Mouse (Mus musculus) splenic B cell, adult 2 months (primary cell): ENCODE results near the gene Gja5.

Source experiments
- DNase-seq: peaks from one replicate; pipeline ENCODE4 v3.0.0-alpha.2; 2011; ENCODE audit warnings: low read depth, low spot score
- H3K27me3 ChIP-seq: 2 replicates; pipeline ENCODE4 v1.6.1; 2012; ENCODE audit warnings: mild to moderate bottlenecking, low read length, moderate library complexity, mixed read lengths; ENCODE audit not compliant: control insufficient read depth, poor library complexity, insufficient read depth, severe bottlenecking
- H3K36me3 ChIP-seq: 2 replicates; pipeline ENCODE4 v1.6.1; 2012; ENCODE audit warnings: mild to moderate bottlenecking, low read length, moderate library complexity, mixed read lengths; ENCODE audit not compliant: control insufficient read depth, poor library complexity, insufficient read depth, severe bottlenecking

Gja5 gene

GRCm38 (mm10) chr3:96902336-96902999 lies 2.0 kb upstream of the Gja5 start:
- H3K36me3 ChIP-seq, result no peaks in the 10 kb centered on the region
- DNase-seq, result no peak

DNA sequence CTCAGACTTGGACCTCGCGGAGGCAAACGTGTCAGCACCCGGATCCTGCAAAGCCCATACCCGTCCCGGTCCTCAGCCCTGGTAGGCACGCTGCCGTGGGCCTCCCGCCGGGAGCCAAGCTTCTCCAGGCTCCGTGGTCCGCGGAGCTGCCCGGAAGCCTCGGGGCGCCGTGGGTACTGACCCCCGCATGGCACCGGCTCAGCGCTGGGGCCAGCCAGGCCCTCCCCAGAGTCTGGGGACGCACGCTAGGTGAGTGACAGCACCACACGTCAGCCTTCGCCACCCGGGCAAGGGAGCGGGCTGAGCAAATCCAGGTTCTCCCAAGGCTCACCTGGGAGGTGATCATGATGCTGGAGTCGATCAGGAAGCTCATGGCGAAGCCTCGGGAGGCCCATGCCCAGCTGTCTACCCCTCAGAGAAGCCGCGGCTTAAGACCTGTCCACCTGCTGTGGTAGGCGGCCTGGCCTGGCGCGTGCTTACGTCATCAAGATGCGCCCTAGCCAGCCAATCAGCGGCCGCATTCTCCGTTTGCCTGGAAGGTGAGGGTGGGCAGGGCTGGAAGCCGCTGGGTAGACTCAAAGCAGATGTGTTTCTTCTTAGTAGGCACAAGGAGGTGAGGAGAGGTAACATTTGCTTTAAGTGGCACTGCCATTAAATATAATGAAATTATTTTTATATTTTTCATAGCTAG lies 503 bp downstream of the Gja5 start, which contains the start of gene Gpr89:
Gpr89 (minus strand) TSS at position 496 of the 691 bp plus-strand sequence.
- H3K36me3 ChIP-seq, result no peaks in the 10 kb centered on the region
- peak; percentile 94 for DNase-seq
- H3K27me3 ChIP-seq, result no peaks in the 10 kb centered on the region

More at GRCm38 (mm10) chr3:96902336-96902999, 2.0 kb upstream of the Gja5 start:
- H3K27me3 ChIP-seq, result no peaks in the 10 kb centered on the region

DNA sequence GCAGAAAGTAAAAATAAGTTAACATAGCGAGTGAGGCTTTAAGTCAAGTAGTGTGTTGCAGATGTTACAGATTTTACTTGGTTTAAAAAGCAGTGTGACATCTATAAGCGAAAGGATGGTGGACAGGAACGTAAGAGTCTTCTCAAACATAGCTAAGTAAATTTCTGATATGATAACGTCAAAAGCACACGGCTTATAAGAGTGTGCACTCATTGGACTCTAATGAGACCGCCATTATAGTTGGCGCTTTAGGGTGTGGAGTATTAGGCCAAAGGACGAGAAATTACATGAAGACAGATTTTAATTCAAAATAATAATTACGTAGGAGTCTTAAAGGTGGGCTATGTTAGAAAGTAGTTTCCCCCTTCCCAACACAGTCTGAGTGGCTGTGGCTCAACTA lies 1.1 kb downstream of the Gja5 start:
- no peaks in the 10 kb centered on the region for H3K36me3 ChIP-seq
- no peaks in the 10 kb centered on the region; the same call in 1 of the 2 replicates for H3K27me3 ChIP-seq
- no peak for DNase-seq

DNA sequence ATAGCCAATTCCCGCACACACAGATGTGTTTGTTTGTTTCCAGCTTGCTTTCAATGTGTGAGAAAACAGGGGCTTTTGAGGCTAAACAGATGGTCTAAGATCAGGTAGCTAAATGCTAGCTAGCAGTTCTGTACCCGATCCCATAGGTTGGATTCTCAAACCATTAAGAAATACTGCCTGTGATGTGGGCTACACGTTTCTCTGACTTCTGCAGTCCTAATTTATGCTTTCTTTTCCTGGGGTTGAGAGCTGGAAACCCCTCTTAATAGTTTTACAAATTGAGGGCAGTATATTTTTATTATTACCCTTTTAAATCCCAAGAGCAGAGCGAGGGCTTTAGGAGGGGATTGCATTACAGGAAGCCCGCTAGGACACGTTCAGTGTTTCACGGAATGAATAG lies 16.5 kb downstream of the Gja5 start:
- no peak for DNase-seq
- H3K27me3 ChIP-seq, result no peaks in the 10 kb centered on the region
- no peaks in the 10 kb centered on the region for H3K36me3 ChIP-seq

- H3K36me3 ChIP-seq, result no peaks in the 10 kb centered on the region
- DNase-seq, result no peak
Observed at GRCm38 (mm10) chr3:96924631-96925030, 20.1 kb downstream of the Gja5 start.

GRCm38 (mm10) chr3:96925920-96926319 lies 21.4 kb downstream of the Gja5 start, which contains the start of gene Gja8:
Gene Gja8, minus strand, starts transcription at chr3:96926020.
- H3K27me3 ChIP-seq, result no peaks in the 10 kb centered on the region
- no peaks in the 10 kb centered on the region for H3K36me3 ChIP-seq
- DNase-seq, result no peak

More at GRCm38 (mm10) chr3:96924631-96925030, 20.1 kb downstream of the Gja5 start:
- H3K27me3 ChIP-seq, result no peaks in the 10 kb centered on the region

DNA sequence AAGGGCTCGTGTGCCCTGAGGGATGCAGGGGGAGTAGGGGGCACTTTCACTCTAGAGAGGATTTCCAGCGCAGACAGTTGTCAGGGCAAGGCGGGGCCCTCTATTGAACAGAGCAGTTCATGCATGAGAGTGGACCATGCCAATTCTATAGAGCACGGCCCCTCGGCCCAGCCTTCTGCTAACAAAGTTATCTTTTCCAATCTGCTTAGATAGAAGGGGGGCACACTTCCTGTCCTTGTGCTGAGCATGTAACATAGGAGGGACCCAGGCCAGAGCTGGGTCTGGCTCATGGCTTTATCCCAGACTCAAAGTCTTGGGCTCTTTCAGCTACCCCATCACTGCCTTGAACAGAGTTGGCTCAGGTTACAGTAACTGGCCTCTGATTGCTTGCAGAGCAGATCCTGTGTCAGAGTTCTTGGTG lies 26.8 kb downstream of the Gja5 start:
- Histone ChIP-seq H3K36me3 (no peaks in the 10 kb centered on the region), H3K27me3 (no peaks in the 10 kb centered on the region)

DNA sequence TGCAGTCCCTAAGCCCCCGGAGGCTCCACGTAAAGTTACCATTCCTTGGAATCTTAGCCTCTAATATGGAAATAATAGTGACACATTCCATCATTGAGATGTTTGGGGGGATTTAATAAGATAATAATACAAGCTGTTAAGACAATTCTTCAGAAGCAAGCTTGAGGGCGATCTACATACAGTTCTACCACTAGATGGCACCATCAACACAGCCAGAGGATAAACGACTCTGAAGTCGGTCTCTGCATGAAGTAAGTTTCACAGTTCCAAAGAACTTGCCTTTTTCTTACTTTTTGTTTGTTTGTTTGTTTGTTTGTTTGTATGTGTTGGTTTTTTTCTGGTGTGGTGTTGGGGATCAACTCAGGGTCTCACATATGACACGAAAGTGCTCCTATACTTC lies 31.7 kb downstream of the Gja5 start:
- Histone ChIP-seq H3K27me3 (no peaks in the 10 kb centered on the region), H3K36me3 (no peaks in the 10 kb centered on the region)
- DNase-seq, result peak; percentile 77

More for the DNA sequence above, 26.8 kb downstream of the Gja5 start:
- no peak for DNase-seq

- no peaks in the 10 kb centered on the region for H3K36me3 ChIP-seq
- H3K27me3 ChIP-seq, result no peaks in the 10 kb centered on the region
- DNase-seq, result no peak
Observed at GRCm38 (mm10) chr3:96937606-96938005, 33.1 kb downstream of the Gja5 start.

- DNase-seq, result peak; percentile 75
- H3K27me3 ChIP-seq, result no peaks in the 10 kb centered on the region
- H3K36me3 ChIP-seq, result no peaks in the 10 kb centered on the region
Observed at GRCm38 (mm10) chr3:96938738-96939137, 34.2 kb downstream of the Gja5 start.

DNA sequence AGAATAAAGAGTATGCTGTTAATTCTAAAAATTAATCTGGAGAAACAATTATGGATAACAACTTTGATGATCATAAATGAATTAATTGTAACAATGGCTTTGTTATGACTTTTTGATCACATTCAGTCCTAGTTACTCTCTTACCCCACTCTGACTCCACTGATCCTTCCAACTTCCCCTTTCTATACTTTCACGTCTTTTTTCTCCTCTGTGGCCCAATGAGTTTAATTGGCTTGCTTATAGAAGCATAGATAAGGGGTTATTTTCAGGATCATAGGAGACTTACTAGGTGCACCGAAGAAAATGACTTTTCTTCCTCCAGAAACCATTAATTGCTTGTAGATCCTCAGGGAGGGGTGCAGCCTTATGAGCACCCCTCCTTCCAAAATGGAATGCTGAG lies 38.2 kb downstream of the Gja5 start:
- no peak for DNase-seq
- Histone ChIP-seq H3K36me3 (no peaks in the 10 kb centered on the region), H3K27me3 (no peaks in the 10 kb centered on the region)

DNA sequence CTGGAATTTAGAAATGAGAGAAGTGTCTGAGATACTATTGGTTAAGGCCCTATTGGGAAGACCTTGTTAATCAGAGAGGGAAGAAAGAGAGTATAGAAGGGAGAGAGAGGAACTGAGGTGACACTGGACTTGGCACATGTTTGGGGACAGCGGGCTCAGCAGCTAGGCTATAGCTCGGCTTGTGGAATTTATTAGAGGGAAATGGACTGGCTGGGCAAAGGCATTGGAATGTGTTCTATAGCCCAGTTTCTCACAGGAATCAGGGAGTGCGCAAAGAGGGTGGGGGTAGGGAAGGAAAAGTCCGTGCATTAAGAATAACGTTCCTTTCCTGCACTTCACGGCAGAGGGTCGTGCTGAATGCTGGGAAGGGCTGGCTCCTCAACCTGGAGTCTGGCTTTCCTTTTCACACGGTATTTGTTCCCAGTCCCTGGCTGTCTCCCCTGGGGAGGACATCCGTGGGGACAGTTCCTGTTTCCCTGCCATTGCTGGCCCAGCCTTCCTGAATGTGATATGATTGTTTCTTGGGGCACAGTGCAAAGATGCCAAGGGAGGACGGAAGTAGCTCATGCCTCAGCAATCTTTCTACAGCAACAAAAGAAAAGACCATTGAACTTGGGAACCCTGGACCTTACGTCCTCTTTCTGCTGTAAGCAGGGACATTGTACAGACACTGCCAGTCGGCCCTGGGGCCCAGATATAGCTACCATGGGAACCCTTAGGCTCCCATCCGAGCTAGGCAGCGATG lies 49.2 kb downstream of the Gja5 start:
- DNase-seq, result no peak
- Histone ChIP-seq H3K36me3 (no peaks in the 10 kb centered on the region), H3K27me3 (no peaks in the 10 kb centered on the region)

GRCm38 (mm10) chr3:96960597-96960996 lies 56.1 kb downstream of the Gja5 start:
- Histone ChIP-seq H3K36me3 (no peaks in the 10 kb centered on the region), H3K27me3 (no peaks in the 10 kb centered on the region)
- no peak for DNase-seq

GRCm38 (mm10) chr3:96963088-96964034 lies 58.9 kb downstream of the Gja5 start:
- Histone ChIP-seq H3K27me3 (no peaks in the 10 kb centered on the region), H3K36me3 (no peaks in the 10 kb centered on the region)
- no peak for DNase-seq
